Mouse (Mus musculus) hindbrain, postnatal 0 days (tissue): Measurements from ENCODE around the gene Gm20388. TPM values are rescaled to one million over a fixed set of nuclear protein-coding genes. Genes with fewer than 3 reads are reported as not detected.

ENCODE experiments used
- ATAC-seq: fragments of 200-750 bp; cut with Nextera tagmentation; 2 replicates; pipeline ENCODE4 v1.8.0; 2017; ENCODE audit warnings: mild to moderate bottlenecking, moderate TSS enrichment, moderate library complexity
- DNase-seq: peaks from one replicate; pipeline ENCODE4 v3.0.0-alpha.2; 2015; ENCODE audit warnings: low spot score
- H3K27ac ChIP-seq: fragments of 300-500 bp; sonication (generic); 2 replicates; pipeline ENCODE4 v1.5.1; 2014; ENCODE audit warnings: mild to moderate bottlenecking
- H3K27me3 ChIP-seq: fragments of 300-500 bp; sonication (generic); 2 replicates; pipeline ENCODE4 v1.6.1; 2014; ENCODE audit warnings: low read length, mixed read lengths; ENCODE audit not compliant: insufficient read depth
- H3K36me3 ChIP-seq: fragments of 300-500 bp; sonication (generic); 2 replicates; pipeline ENCODE4 v1.6.1; 2014; ENCODE audit warnings: low read length, mixed read lengths; ENCODE audit not compliant: insufficient read depth
- H3K4me1 ChIP-seq: fragments of 300-500 bp; sonication (generic); 2 replicates; pipeline ENCODE4 v1.6.1; 2014; ENCODE audit warnings: antibody characterized with exemption, low read length, mixed read lengths; ENCODE audit not compliant: insufficient read depth
- H3K4me2 ChIP-seq: fragments of 300-500 bp; sonication (generic); 2 replicates; pipeline ENCODE4 v1.6.1; 2014; ENCODE audit warnings: low read depth, mild to moderate bottlenecking, low read length, moderate library complexity, mixed read lengths
- H3K4me3 ChIP-seq: fragments of 300-500 bp; sonication (generic); 2 replicates; pipeline ENCODE4 v1.5.1; 2014; ENCODE audit warnings: low read length
- H3K9ac ChIP-seq: fragments of 300-500 bp; sonication (generic); replicated peaks from 2 replicates; pipeline ENCODE4 v1.6.1; 2014; ENCODE audit warnings: mild to moderate bottlenecking, low read length, moderate library complexity, mixed read lengths
- H3K9me3 ChIP-seq: fragments of 300-500 bp; sonication (generic); 2 replicates; pipeline ENCODE4 v1.6.1; 2016; ENCODE audit warnings: low read length, mixed read lengths
- CTCF ChIP-seq: IDR thresholded peaks from 2 replicates; pipeline ENCODE4 v1.5.1; 2016; ENCODE audit warnings: antibody characterized with exemption, control low read depth, low read depth
- WGBS: fragments of 180-500 bp; shearing (Covaris S2); extraction: QIAGEN DNeasy Blood & Tissue Kit; methylation state at CpG from one replicate; pipeline ENCODE4 v1.1.7; 2014; 5-methylcytosine and 5-hydroxymethylcytosine counted together
- polyA plus RNA-seq: library from polyadenylated mRNA; unstranded; fragments of >200 nt; fragmentation: Nextera tagmentation; extraction: Ambion mirVana; gene quantifications from 2 replicates; pipeline ENCODE4 v1.2.1, GENCODE M21; 2015
- total RNA-seq: library from RNA; depleted of rRNA; stranded (reverse); fragments of >200 nt; gene quantifications from 2 replicates; pipeline ENCODE4 v1.2.3, GENCODE M21; 2014

Gene Gm20388
- total and polyA plus RNA-seq, 2 experiments from 2014 or later: 71.3 TPM; not detected in 1

DNA sequence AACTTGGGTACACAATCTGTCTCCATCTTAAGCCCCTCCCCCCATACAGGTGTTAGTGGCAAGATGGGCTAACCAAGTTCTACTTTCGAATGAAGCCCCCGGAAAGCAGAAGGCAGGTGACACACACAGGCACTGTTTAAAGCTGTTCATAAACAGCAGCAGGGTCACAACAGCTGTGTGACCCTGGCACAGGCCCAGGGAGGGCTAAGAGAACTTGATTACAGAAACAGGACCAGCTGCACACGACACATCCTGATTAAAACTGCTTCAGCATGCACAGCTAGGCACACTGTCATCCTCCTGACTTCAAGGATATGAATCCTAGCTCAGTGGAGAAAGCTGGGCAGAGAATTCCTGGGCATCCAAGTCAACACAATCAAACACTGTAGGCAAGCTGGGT, 1551.5 kb downstream of the Gm20388 start:
- Histone ChIP-seq H3K36me3 (no peaks in the 10 kb centered on the region), H3K27ac (no peak overlapping the region), H3K4me3 (no peak overlapping the region), H3K27me3 (no peaks in the 10 kb centered on the region), H3K4me2 (no peak overlapping the region), H3K4me1 (no peaks in the 10 kb centered on the region), H3K9me3 (no peaks in the 10 kb centered on the region), H3K9ac (no peak overlapping the region)
- TF ChIP-seq CTCF: no peak
- no peak for ATAC-seq
- no peak for DNase-seq
- WGBS: 75% methylated on average over 3 of the region's 3 CpGs

DNA sequence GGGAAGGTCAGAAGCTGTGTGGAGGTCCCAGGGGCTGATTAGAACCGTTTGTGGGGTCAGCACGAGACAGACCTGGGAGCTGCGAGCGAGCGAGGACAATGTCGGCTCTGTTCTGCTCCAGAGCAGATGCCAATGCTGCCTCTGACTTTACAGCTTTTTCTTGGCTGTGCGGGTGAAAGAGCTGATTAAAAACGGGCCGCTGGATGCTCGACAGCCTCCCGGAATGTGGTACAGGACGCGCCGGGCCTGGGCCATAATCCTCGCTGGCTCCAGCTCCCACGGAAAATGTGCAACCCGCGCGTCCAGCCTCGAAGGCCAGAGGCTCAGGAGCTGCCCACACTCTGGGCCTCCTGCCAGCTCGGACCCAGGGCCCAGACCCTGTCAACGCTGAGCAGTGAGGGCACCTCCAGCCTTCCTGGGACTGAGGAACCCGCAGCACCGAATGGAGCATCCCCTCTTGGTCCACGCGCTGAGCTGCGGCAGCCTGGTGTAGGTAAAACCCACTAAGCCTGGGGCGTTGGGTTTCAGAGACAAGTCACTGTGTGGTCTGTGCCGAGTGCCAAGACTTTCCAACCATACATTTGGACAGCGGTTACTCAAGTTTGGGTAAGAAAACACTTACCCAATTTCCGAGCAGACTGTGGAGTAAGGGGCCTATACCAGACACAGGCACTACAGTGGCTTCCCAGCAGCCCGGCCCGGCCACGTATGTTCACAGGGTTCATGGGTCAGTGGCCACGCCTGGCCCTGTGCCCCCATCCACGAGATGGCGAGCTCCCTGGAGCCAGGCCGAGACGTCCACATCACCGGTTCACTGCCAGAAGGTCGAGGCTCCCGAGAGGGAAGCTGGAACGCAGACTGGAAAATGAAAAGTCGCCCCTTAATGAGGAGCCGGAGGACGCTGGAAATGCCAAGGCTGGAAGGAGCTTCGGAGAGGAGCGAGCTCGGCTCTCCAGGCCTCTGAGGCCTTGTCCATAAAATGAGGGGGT, 1557.7 kb downstream of the Gm20388 start:
- Histone ChIP-seq H3K27ac (0 out of 2 replicates have a peak overlapping the region, but pooled peaks have one; percentile 11), H3K4me3 (no peak overlapping the region), H3K27me3 (no peaks in the 10 kb centered on the region), H3K4me2 (no peak overlapping the region), H3K4me1 (no peaks in the 10 kb centered on the region), H3K9me3 (no peaks in the 10 kb centered on the region), H3K9ac (no peak overlapping the region), H3K36me3 (no peaks in the 10 kb centered on the region)
- TF ChIP-seq CTCF: no peak
- DNase-seq: no peak
- 60% methylated on average over 49 of the region's 49 CpGs for WGBS
- ATAC-seq: no peak

DNA sequence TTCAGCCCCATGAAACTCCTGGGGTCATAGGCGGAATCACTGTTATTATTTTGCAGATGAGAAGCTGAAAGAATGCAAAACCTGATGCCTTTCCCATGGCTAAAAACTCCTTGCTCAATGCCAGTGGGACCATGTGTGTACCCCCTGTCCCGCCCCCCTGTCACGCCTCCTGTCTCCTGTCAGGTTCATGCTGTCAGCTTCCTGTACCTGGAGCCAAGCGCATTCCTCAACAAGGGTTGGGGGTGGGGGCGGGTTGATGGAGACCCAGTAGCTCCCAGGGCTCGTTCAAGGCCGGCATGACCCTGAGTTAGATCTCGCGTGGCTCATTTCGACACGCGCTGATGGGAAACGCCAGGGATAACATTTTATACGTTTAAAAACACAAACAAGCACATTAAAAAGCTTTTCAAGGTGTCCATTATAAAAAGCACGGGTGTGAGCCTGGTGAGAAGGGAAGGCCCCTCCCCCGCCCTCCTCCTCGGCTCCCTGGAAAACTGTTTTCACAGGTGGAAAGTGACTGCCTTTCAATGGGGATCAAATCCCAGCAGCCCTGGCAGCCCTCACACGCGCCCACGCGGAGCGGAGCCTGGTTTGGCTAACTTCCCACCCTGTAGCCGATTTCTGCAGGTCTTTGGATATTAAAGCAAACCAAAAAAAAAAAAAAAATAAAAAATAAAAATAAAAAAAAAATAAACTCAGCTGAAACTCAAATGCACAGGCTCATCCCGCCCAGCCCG, 1563.7 kb downstream of the Gm20388 start:
- no peak for TF ChIP-seq CTCF
- Histone ChIP-seq H3K27me3 (no peaks in the 10 kb centered on the region), H3K4me1 (no peaks in the 10 kb centered on the region), H3K4me2 (peak overlapping the region; percentile 28; the same call in 1 of the 2 replicates), H3K4me3 (0 out of 2 replicates have a peak overlapping the region, but pooled peaks have one; percentile 2), H3K36me3 (no peaks in the 10 kb centered on the region), H3K9me3 (no peaks in the 10 kb centered on the region), H3K27ac (no peak overlapping the region), H3K9ac (no peak overlapping the region)
- ATAC-seq (no peak), DNase-seq (peak; percentile 11)
- WGBS: 17% methylated on average over 25 of the region's 25 CpGs

DNA sequence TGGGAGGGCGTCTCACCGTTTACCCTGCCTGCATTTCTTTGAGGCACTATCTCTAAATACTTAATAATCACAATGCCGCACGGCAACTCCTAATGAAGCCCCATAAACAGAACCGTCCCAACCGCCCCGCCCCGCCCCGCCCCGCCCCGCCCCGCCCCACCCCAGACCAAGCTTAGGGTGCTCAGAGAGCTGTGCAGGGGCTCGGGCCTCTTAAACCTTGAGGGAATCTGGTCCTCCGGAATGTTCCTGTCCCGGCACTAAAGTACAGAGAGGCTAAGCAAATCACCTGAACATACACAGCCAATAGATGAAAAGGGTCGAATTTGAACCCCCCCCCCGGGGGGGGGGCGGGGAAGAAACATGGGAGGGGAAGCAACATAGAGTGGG, 1564.2 kb downstream of the Gm20388 start:
- no peak overlapping the region for H3K27ac ChIP-seq
- 4% methylated on average over 17 of the region's 18 CpGs for WGBS
- no peaks in the 10 kb centered on the region for H3K9me3 ChIP-seq
- ATAC-seq (no peak), DNase-seq (no peak)
- H3K9ac ChIP-seq: no peak overlapping the region
- H3K36me3 ChIP-seq: no peaks in the 10 kb centered on the region
- H3K4me3 ChIP-seq: no peak overlapping the region
- TF ChIP-seq CTCF: no peak
- no peaks in the 10 kb centered on the region for H3K27me3 ChIP-seq
- H3K4me1 ChIP-seq: 0 out of 2 replicates have a peak, but pooled peaks cover under 1% of the 10 kb centered on the region
- H3K4me2 ChIP-seq: 0 out of 2 replicates have a peak overlapping the region, but pooled peaks have one; percentile 28

DNA sequence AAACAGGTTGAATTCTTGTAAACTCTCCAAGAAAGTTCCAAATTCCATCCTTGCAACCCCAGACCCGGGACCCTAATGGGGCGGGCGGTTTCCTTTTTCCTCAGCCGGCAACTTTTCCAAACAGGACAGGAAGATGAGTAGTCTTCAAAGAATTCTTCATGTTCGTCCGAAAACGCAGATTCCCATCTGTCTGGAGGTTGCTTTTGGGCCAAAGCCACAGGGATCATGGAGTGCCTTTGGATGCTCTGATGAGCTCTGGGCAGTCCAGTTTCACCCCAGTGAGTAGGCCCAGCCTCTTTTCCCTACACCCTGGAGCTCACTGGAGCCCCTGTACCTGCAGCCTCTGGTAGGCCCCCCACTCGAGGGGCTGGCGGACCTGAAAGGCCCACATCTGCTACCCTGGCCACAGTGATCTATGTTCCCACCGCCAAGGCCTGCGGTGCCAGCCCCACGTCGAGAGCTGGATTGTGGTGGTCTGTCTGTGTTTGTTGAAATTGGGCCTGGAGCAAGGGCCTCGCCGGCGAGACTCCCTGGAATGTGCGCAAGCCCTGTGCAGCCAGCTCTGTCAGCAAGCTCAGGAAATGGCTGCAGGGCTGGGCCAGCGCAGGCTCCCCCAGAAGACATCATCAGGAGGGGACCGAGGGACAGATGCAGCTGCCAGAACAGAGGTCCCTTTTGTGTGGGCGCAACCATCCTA, 1567.4 kb downstream of the Gm20388 start:
- DNase-seq (no peak), ATAC-seq (no peak)
- TF ChIP-seq CTCF: no peak
- H3K4me3 ChIP-seq: no peak overlapping the region
- no peaks in the 10 kb centered on the region for H3K9me3 ChIP-seq
- no peak overlapping the region for H3K4me2 ChIP-seq
- H3K36me3 ChIP-seq: no peaks in the 10 kb centered on the region
- 71% methylated on average over 20 of the region's 20 CpGs for WGBS
- no peaks in the 10 kb centered on the region for H3K27me3 ChIP-seq
- H3K9ac ChIP-seq: no peak overlapping the region; the same call in 1 of the 2 replicates
- 0 out of 2 replicates have a peak, but pooled peaks cover 6% of the 10 kb centered on the region for H3K4me1 ChIP-seq
- H3K27ac ChIP-seq: no peak overlapping the region

DNA sequence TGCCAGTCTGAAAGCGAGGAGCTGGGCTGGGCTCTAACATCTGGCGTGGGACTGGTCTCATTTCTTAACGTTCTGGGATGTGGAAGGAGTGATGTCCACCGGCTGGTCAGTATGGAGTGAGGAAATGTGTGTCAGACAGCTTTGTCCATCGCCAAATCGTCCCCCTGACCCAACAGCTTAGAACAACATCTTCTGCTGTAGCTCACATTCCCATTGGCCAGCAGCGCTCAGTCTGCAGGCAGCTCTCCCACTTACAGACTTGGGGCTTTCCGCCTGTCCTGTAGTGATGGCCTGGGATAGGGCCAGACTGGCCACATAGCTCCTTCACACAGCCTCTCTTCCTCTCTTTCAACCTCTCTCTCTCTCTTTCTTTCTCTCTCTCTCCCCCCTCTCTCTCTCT, 1568.5 kb downstream of the Gm20388 start:
- TF ChIP-seq CTCF: no peak
- WGBS: 86% methylated on average over 8 of the region's 8 CpGs
- H3K36me3 ChIP-seq: no peaks in the 10 kb centered on the region
- no peaks in the 10 kb centered on the region for H3K9me3 ChIP-seq
- H3K9ac ChIP-seq: no peak overlapping the region
- H3K27ac ChIP-seq: no peak overlapping the region
- no peak overlapping the region for H3K4me2 ChIP-seq
- ATAC-seq (no peak), DNase-seq (no peak)
- no peak overlapping the region for H3K4me3 ChIP-seq
- H3K4me1 ChIP-seq: 0 out of 2 replicates have a peak, but pooled peaks cover 6% of the 10 kb centered on the region
- no peaks in the 10 kb centered on the region for H3K27me3 ChIP-seq
